Mouse (Mus musculus) kidney, adult 2 months (tissue): ENCODE data around the gene Hoxb4.

Experiments
- CTCF ChIP-seq: fragments of 200-500 bp; conservative IDR thresholded peaks from 2 replicates; pipeline ENCODE4 v1.5.1; 2011; ENCODE audit warnings: low read depth, mild to moderate bottlenecking, control low read depth, low read length, moderate library complexity, mixed read lengths; ENCODE audit not compliant: insufficient read depth, insufficient read length
- POLR2A ChIP-seq: fragments of 200-500 bp; IDR thresholded peaks from one replicate; pipeline ENCODE4 v1.6.1; 2011; ENCODE audit warnings: low read depth, low read length, control low read depth

DNA sequence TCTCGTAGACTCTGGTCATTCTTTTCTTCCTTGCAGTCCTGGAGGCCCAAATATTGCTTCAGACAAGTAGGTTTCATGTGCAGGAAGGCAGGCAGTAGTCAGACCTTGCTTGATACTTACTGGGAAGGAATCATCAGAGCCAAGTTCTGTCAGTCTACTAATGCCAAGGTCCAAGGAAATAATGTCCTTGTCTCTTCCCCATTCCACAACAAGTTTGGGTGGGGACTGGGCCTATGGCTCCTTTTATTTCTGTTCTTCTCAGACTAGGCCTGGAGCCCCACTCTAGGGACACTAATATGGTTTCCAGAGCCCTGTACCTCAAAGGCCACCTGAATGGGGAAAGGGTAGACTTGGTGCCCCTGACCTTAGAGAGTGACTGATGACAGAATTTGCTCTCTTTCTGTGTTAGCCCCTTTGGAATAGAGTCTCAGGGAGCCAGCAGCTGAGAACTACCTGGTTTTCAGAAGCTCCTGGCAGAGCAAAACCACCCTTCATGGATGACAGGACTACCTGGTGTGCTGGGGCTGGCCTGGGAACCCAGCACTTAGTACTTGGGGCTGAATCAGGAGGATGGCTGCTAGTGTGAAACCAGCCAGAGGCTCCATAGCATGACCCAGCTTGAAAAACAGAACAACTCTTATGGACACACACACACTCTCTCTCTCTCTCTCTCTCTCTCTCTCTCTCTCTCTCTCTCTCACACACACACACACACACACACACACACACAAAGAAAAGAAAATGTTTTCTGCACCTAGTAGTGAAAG, 29.4 kb upstream of the Hoxb4 start:
- no peak for TF ChIP-seq CTCF
- TF ChIP-seq POLR2A = no peak
